Mouse (Mus musculus): ENCODE measurements around the gene Nfkb1.
A peak's percentile ranks its signal among the peaks of the same experiment; 100 is the strongest.

The Nfkb1 gene

GRCm38 (mm10) chr3:135691191-135692131 is at the start of gene Nfkb1:
Gene Nfkb1, minus strand, starts transcription at chr3:135691547.
- DNase-seq (ENCODE audit: low read depth, low spot score): no peak

GRCm38 (mm10) chr3:135740711-135741110 is 49.4 kb upstream of the Nfkb1 start:
- DNase-seq (ENCODE audit: low read depth, low spot score): no peak

- DNase-seq (ENCODE audit: low read depth, low spot score): no peak
Measured at GRCm38 (mm10) chr3:135734736-135735135, 43.4 kb upstream of the Nfkb1 start.

- DNase-seq (ENCODE audit: low read depth, low spot score): no peak
Measured at GRCm38 (mm10) chr3:135732747-135733445, 41.5 kb upstream of the Nfkb1 start.

GRCm38 (mm10) chr3:135731292-135732047 is 40.1 kb upstream of the Nfkb1 start:
- DNase-seq (ENCODE audit: low read depth, low spot score): peak; percentile 77

GRCm38 (mm10) chr3:135730790-135731189 is 39.4 kb upstream of the Nfkb1 start:
- no peak for DNase-seq (ENCODE audit: low read depth, low spot score)

GRCm38 (mm10) chr3:135729575-135729974 is 38.2 kb upstream of the Nfkb1 start:
- no peak for DNase-seq (ENCODE audit: low read depth, low spot score)

GRCm38 (mm10) chr3:135728900-135729299 is 37.6 kb upstream of the Nfkb1 start:
- DNase-seq (ENCODE audit: low read depth, low spot score): no peak

GRCm38 (mm10) chr3:135727339-135727738 is 36.0 kb upstream of the Nfkb1 start:
- no peak for DNase-seq (ENCODE audit: low read depth, low spot score)

GRCm38 (mm10) chr3:135726521-135727275 is 35.4 kb upstream of the Nfkb1 start:
- DNase-seq (ENCODE audit: low read depth, low spot score): no peak

- no peak for DNase-seq (ENCODE audit: low read depth, low spot score)
Measured at GRCm38 (mm10) chr3:135726023-135726422, 34.7 kb upstream of the Nfkb1 start.

GRCm38 (mm10) chr3:135722104-135722503 is 30.8 kb upstream of the Nfkb1 start:
- no peak for DNase-seq (ENCODE audit: low read depth, low spot score)

GRCm38 (mm10) chr3:135719969-135720368 is 28.6 kb upstream of the Nfkb1 start:
- DNase-seq (ENCODE audit: low read depth, low spot score): no peak

- no peak for DNase-seq (ENCODE audit: low read depth, low spot score)
Measured at GRCm38 (mm10) chr3:135719179-135719532, 27.8 kb upstream of the Nfkb1 start.

GRCm38 (mm10) chr3:135718323-135719178 is 27.2 kb upstream of the Nfkb1 start:
- no peak for DNase-seq (ENCODE audit: low read depth, low spot score)

- DNase-seq (ENCODE audit: low read depth, low spot score): no peak
Measured at GRCm38 (mm10) chr3:135713016-135713950, 21.9 kb upstream of the Nfkb1 start.

- DNase-seq (ENCODE audit: low read depth, low spot score): no peak
Measured at GRCm38 (mm10) chr3:135711613-135712012, 20.3 kb upstream of the Nfkb1 start.

- DNase-seq (ENCODE audit: low read depth, low spot score): no peak
Measured at GRCm38 (mm10) chr3:135711040-135711570, 19.8 kb upstream of the Nfkb1 start.

- DNase-seq (ENCODE audit: low read depth, low spot score): no peak
Measured at GRCm38 (mm10) chr3:135703307-135703706, 12.0 kb upstream of the Nfkb1 start.

All from retina, adult 2 months (tissue).